Mouse (Mus musculus) embryonic stem cell, embryonic (primary cell): ENCODE results near the gene Rcor3.

ENCODE experiments used
- CTCF ChIA-PET, 4 experiments: fragments of 300-600 bp in 2 of 4; fragments of 350-600 bp in 2 of 4; sonication (Branson Sonifier 250); formaldehyde crosslinking; loops; one replicate each; lab custom pipeline; 2022; ENCODE audit warnings: inconsistent platforms in 2 of 4; lab: Charles Lee
- POLR2A ChIA-PET, 4 experiments: fragments of 300-600 bp in 2 of 4; fragments of 350-600 bp in 2 of 4; sonication (Branson Sonifier 250); formaldehyde crosslinking; loops; one replicate each; lab custom pipeline; 2022; ENCODE audit warnings: antibody characterized with exemption in 4 of 4, inconsistent platforms in 1 of 4; lab: Charles Lee

Gene Rcor3

GRCm38 (mm10) chr1:192104021-192104420 lies 33.8 kb downstream of the Rcor3 start:
- ChIA-PET CTCF (interaction anchor here in 1 of 4 experiments (1.4 kb wide), 1 partner anchor 139 kb away, joined by 4 read pairs; no protein-coding TSS in a partner anchor), POLR2A (interaction anchor here in 1 of 4 experiments (1.2 kb wide), 1 partner anchor 17 kb away, joined by 3 read pairs; no protein-coding TSS in a partner anchor)

DNA sequence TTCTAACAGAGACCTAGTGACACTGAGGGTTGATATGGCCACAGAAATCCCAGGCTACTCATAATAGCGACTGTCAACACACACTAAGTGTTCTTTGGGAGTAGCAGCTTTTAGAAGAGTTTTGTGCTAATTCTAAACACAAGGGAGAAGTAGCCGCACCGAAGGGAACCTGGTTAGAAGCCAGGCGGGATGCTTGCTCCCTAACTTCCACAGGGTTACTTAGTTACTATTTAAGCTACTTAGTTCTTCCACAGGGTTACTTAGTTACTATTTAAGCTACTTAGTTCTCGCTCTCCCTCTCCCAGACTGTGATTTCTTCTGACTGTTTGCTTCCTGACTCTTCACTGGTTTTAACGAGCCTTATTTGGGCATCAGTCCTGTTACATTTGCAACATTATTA lies 34.7 kb downstream of the Rcor3 start:
- POLR2A ChIA-PET: interaction anchor here in 1 of 4 experiments (1.2 kb wide), 1 partner anchor 18 kb away, joined by 3 read pairs; no protein-coding TSS in a partner anchor
- CTCF ChIA-PET: interaction anchor here in 1 of 4 experiments (1.4 kb wide), 1 partner anchor 138 kb away, joined by 4 read pairs; no protein-coding TSS in a partner anchor

- ChIA-PET CTCF (interaction anchor here in 3 of 4 experiments (0.7 to 1.4 kb wide), 3 partner anchors 8 to 205 kb away, joined by 3 to 4 read pairs (median 3); partner anchors contain the start of gene Traf5 (in 1 of the 3)), POLR2A (interaction anchor here in 3 of 4 experiments (0.8 to 1.7 kb wide), 9 partner anchors 9 to 526 kb away, joined by 3 to 7 read pairs (median 4); partner anchors contain the start of genes Dtl (in 1 of the 3), Ints7 (in 1 of the 3), Rcor3 (in 1 of the 3) and Slc30a1 (in 1 of the 3))
These were observed 36.5 kb downstream of the Rcor3 start for GRCm38 (mm10) chr1:192101359-192101758.

GRCm38 (mm10) chr1:192100742-192101141 lies 37.1 kb downstream of the Rcor3 start:
- CTCF ChIA-PET: interaction anchor here in 2 of 4 experiments (1.0 to 1.4 kb wide), 2 partner anchors 8 kb away, joined by 3 to 4 read pairs; partner anchors contain the start of gene Traf5 (in 1 of the 2)

DNA sequence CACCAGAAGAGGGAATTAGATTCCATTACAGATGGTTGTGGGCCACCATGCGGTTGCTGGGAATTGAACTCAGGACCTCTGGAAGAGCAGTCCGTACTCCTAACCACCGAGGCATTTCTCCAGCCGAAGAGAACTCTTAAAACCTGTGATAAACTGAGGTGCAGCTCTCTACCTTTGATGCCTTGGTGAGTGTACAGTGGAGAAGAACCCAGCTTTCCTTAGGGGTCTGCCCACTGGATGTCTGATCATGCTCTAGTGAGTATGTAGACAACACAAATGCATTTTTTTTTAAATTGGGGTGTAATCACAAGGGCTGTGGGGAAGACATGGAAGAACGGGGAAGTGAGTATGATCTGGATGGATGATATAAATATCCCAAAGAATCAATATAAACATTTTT lies 42.2 kb downstream of the Rcor3 start:
- ChIA-PET CTCF (interaction anchor here (1.1 to 4.4 kb wide), 7 partner anchors 12 to 261 kb away, joined by 3 to 18 read pairs (median 5); no protein-coding TSS in a partner anchor), POLR2A (interaction anchor here in 2 of 4 experiments (0.5 to 1.1 kb wide), 4 partner anchors 43 to 892 kb away, joined by 3 to 4 read pairs (median 3); partner anchors contain the start of gene Rcor3 (in 1 of the 2))

More at GRCm38 (mm10) chr1:192100742-192101141, 37.1 kb downstream of the Rcor3 start:
- POLR2A ChIA-PET: interaction anchor here in 3 of 4 experiments (0.8 to 1.7 kb wide), 9 partner anchors 8 to 525 kb away, joined by 3 to 7 read pairs (median 4); partner anchors contain the start of genes Dtl (in 1 of the 3), Ints7 (in 1 of the 3), Rcor3 (in 1 of the 3) and Slc30a1 (in 1 of the 3)

- POLR2A ChIA-PET: interaction anchor here in 1 of 4 experiments (1.0 to 1.1 kb wide), 3 partner anchors 42 to 260 kb away, joined by 3 to 4 read pairs (median 3); partner anchors contain the start of gene Rcor3
- CTCF ChIA-PET: interaction anchor here (0.6 to 4.4 kb wide), 12 partner anchors 13 to 700 kb away, joined by 3 to 22 read pairs (median 4); no protein-coding TSS in a partner anchor
These were observed 43.3 kb downstream of the Rcor3 start for GRCm38 (mm10) chr1:192094451-192095170.

- CTCF ChIA-PET: interaction anchor here (0.5 to 4.4 kb wide), 42 partner anchors 8 to 1149 kb away, joined by 3 to 34 read pairs (median 4); partner anchors contain the start of genes Dtl (in 1 of the 4), Ints7 (in 1 of the 4), Kcnh1 (in 1 of the 4) and Slc30a1 (in 1 of the 4)
- POLR2A ChIA-PET: interaction anchor here in 3 of 4 experiments (0.6 to 2.2 kb wide), 25 partner anchors 9 to 696 kb away, joined by 3 to 12 read pairs (median 4); partner anchors contain the start of genes Nek2 (in 1 of the 3), Rcor3 (in 1 of the 3) and Slc30a1 (in 1 of the 3)
These were observed 44.8 kb downstream of the Rcor3 start for GRCm38 (mm10) chr1:192092879-192093660.

DNA sequence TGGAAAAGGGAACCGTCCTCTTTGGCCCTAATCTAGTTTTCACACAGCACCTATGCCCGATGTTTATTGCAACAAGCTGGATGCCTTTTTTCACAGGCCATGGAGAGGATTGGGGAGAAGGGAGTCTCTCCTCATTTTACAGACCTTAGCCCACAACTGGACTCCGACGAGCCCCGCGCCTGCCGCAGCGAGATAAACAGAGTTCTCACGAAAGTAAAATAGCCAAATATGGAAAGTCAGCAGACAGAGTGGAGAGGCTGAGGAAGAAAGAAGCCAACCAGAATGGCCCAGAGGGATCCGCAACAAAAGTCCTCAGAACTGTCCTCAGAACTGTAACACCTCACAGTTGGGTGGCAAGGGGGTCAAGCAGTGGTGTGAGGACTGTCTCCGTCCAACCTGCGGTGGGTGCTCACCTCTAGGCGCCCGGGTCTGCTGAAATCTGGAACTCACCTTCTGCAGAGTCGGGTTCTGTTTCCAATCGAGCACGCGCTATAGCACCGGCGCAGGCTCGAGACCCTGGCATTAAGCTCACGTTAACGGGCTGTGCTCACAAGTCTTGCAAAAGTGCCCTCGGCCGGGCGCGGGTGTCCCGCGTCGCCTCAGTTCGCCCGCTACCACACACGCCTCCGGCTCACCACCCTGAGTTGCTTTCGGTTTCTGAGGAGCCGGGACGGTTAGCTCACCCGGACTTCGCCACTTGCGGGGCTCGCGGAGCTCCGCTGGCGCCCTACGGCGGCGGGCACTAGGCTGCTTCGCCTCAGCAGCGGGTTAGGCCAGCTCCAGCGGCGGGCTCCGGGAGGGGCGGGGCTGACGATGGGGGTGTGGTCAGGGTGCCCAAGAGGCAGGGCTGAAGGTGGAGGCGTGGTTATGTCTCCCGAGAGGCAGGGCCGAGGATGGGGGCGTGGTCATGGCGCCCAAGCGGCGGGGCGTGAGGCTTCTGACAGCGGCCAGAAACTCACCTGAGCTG lies 45.8 kb downstream of the Rcor3 start, which contains the start of gene Traf5:
TSS of gene Traf5 (minus strand) at position 754 of the 967 bp plus-strand sequence.
- ChIA-PET POLR2A (interaction anchor here in 3 of 4 experiments (0.6 to 2.2 kb wide), 30 partner anchors 9 to 1065 kb away, joined by 3 to 12 read pairs (median 4); partner anchors contain the start of genes Dtl (in 1 of the 3), Ints7 (in 1 of the 3), Nek2 (in 1 of the 3) and Rcor3 (in 1 of the 3)), CTCF (interaction anchor here (0.6 to 4.4 kb wide), 37 partner anchors 9 to 1148 kb away, joined by 3 to 34 read pairs (median 5); partner anchors contain the start of genes Dtl (in 1 of the 4), Ints7 (in 1 of the 4), Kcnh1 (in 1 of the 4) and Slc30a1 (in 1 of the 4))

- ChIA-PET POLR2A (interaction anchor here in 2 of 4 experiments (0.9 to 1.1 kb wide), 2 partner anchors 161 to 269 kb away, joined by 3 read pairs; partner anchors contain the start of gene Nek2 (in 1 of the 2)), CTCF (interaction anchor here in 1 of 4 experiments (1.7 kb wide), 1 partner anchor 126 kb away, joined by 9 read pairs; no protein-coding TSS in a partner anchor)
These were observed 46.9 kb downstream of the Rcor3 start for GRCm38 (mm10) chr1:192090689-192091567.

DNA sequence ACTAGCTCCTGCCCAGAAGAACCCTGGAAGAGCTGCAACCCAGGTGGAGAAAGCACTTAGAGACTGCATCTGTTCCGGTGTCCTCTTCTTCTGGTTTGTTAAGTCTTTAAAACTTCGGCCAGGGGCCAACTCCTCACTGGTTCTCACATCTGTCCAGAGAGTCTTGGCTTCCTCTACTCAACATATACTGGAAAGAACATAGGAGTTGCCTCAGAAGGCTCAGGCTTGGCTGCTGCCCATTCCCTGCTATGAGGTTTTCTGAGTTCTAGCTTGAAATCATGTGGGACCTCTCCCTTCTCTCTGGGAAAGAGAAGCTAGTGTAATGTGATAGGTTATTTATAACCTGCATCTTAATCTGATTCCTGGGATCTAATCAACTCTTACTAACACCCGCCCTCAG lies 47.6 kb downstream of the Rcor3 start:
- ChIA-PET CTCF (interaction anchor here in 1 of 4 experiments (1.7 kb wide), 1 partner anchor 126 kb away, joined by 9 read pairs; no protein-coding TSS in a partner anchor), POLR2A (interaction anchor here in 2 of 4 experiments (0.9 to 1.1 kb wide), 2 partner anchors 160 to 269 kb away, joined by 3 read pairs; partner anchors contain the start of gene Nek2 (in 1 of the 2))

DNA sequence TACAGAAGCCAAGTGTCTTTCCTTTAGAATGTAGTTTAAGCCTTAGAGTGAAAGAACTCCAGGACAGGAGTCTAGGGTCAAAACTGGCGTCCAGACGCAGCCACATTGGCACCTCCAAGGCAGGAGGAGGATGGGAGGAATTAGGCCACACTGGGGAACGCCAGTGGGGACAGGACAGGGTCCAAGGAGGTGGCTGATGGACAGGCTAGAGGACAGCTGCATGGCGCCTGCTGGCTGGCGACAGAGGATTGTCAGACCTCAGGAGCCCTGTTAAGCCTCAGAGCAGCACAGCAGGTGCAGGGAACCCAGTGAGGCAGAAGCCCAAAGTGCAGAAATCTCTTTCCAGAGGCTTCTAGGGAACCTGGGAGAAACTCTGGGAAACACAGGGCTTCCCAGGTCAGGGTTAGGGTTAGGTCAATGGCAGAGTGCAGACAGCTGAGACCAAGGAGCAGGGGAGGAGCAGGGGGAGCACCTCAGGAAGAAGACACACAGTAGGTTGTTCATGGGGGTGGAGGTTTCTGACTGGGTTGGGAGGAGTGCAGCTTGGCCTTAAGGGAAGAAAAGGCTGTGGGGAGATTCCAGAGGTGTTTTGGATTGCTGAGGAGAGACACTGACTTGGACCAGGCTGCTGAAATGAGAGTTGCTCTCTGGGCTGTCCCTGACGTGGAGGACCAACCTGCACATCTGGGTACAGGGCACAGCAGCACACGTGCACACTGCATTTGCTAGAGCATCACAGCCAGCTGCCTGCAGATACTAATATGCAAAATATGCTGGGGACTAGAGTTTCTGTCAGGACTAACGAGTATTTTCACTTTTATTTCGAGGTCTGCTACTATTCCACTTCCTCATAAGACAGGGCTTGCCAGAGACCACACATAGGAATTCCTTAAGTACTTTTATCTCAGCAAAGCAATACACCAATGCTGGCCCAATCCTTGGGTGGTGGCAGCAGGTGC lies 48.4 kb downstream of the Rcor3 start:
- POLR2A ChIA-PET: interaction anchor here in 1 of 4 experiments (1.4 kb wide), 1 partner anchor 18 kb away, joined by 5 read pairs; no protein-coding TSS in a partner anchor
- CTCF ChIA-PET: interaction anchor here in 1 of 4 experiments (1.7 kb wide), 1 partner anchor 125 kb away, joined by 9 read pairs; no protein-coding TSS in a partner anchor

DNA sequence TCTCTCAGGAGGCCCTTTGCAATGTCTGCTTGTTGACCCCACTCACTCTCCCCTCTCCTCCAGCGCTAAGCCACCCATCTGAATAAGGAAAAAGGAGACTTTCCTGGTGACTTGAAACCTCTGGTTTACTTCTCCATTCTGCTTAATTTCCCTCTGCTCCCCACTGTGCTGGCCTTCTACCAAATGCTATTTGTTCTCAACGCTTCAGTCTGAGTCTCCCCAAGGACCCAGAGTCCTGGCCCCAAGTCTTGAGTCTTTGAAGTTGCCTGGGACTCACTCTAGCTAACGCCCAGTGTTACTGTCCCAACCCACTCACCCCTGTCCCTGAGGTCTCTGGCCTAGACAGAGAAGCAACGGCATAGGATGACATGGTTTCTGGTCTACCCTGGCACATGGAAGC lies 49.9 kb downstream of the Rcor3 start:
- ChIA-PET POLR2A (interaction anchor here in 2 of 4 experiments (0.9 to 1.4 kb wide), 2 partner anchors 16 to 130 kb away, joined by 3 to 5 read pairs; no protein-coding TSS in a partner anchor), CTCF (interaction anchor here in 2 of 4 experiments (0.5 to 1.8 kb wide), 3 partner anchors 8 to 124 kb away, joined by 3 to 4 read pairs (median 3); no protein-coding TSS in a partner anchor)

GRCm38 (mm10) chr1:192087098-192087497 lies 50.8 kb downstream of the Rcor3 start:
- CTCF ChIA-PET: interaction anchor here in 1 of 4 experiments (1.8 kb wide), 1 partner anchor 123 kb away, joined by 4 read pairs; no protein-coding TSS in a partner anchor

More at GRCm38 (mm10) chr1:192087098-192087497, 50.8 kb downstream of the Rcor3 start:
- POLR2A ChIA-PET: interaction anchor here in 1 of 4 experiments (0.9 kb wide), 1 partner anchor 129 kb away, joined by 3 read pairs; no protein-coding TSS in a partner anchor
